Mouse (Mus musculus): ENCODE measurements around the gene Rps10. TPM values are rescaled to one million over a fixed set of nuclear protein-coding genes. Genes with fewer than 3 reads are reported as not detected.

Gene Rps10
- polyA plus RNA-seq, 1 experiment from 2014 or later: 1,510 TPM

GRCm38 (mm10) chr17:27627451-27627850, 9.0 kb downstream of the Rps10 start:
- no peaks in the 10 kb centered on the region for H3K27me3 ChIP-seq
- TF ChIP-seq CTCF (IDR thresholded peaks at IDR 0.05): no peak
- in situ Hi-C loops (cut with MboI; ENCODE audit: low pct_unique_long_range_greater_than_20kb): no loop called here
- ATAC-seq (no peak), DNase-seq (ENCODE audit: low read depth, low spot score) (no peak)
- ChIA-PET CTCF (interaction anchor here (1.6 kb wide), 1 partner anchor 93 kb away, joined by 6 read pairs; no protein-coding TSS in a partner anchor), POLR2A (no interaction called here)

GRCm38 (mm10) chr17:27626681-27627080, 9.8 kb downstream of the Rps10 start:
- no peaks in the 10 kb centered on the region for H3K27me3 ChIP-seq
- no peak for ATAC-seq
- no peak for TF ChIP-seq CTCF (IDR thresholded peaks at IDR 0.05)
- in situ Hi-C loops (cut with MboI; ENCODE audit: low pct_unique_long_range_greater_than_20kb): no loop called here
- ChIA-PET CTCF (interaction anchor here (1.0 kb wide), 1 partner anchor 61 kb away, joined by 3 read pairs; no protein-coding TSS in a partner anchor), POLR2A (interaction anchor here (0.6 to 0.8 kb wide), 3 partner anchors 61 to 1124 kb away, joined by 3 to 6 read pairs (median 3); no protein-coding TSS in a partner anchor)
- no peak for DNase-seq (ENCODE audit: low read depth, low spot score)

GRCm38 (mm10) chr17:27625455-27626251, 10.8 kb downstream of the Rps10 start:
- H3K27me3 ChIP-seq: no peaks in the 10 kb centered on the region
- POLR2A ChIA-PET: interaction anchor here (0.8 kb wide), 1 partner anchor 60 kb away, joined by 3 read pairs; no protein-coding TSS in a partner anchor
- DNase-seq (ENCODE audit: low read depth, low spot score): no peak
- no peak for ATAC-seq
- no peak for TF ChIP-seq CTCF (IDR thresholded peaks at IDR 0.05)
- CTCF ChIA-PET: interaction anchor here (2.1 kb wide), 1 partner anchor 48 kb away, joined by 5 read pairs; no protein-coding TSS in a partner anchor
- in situ Hi-C loops (cut with MboI; ENCODE audit: low pct_unique_long_range_greater_than_20kb): no loop called here

GRCm38 (mm10) chr17:27623360-27624326, 12.8 kb downstream of the Rps10 start, which contains the start of gene Nudt3:
Gene Nudt3, minus strand, starts transcription at chr17:27623495.
- ATAC-seq: peak; percentile 64

GRCm38 (mm10) chr17:27622611-27623359, 13.7 kb downstream of the Rps10 start:
- no peaks in the 10 kb centered on the region for H3K27me3 ChIP-seq
- ChIA-PET POLR2A (interaction anchor here (0.9 to 1.3 kb wide), 5 partner anchors 9 to 61 kb away, joined by 3 to 5 read pairs (median 3); partner anchors contain the start of gene AI413582), CTCF (interaction anchor here (1.8 kb wide), 1 partner anchor 30 kb away, joined by 4 read pairs; no protein-coding TSS in a partner anchor)
- ATAC-seq (peak; percentile 52), DNase-seq (ENCODE audit: low read depth, low spot score) (no peak)
- no peak for TF ChIP-seq CTCF (IDR thresholded peaks at IDR 0.05)
- in situ Hi-C loops (cut with MboI; ENCODE audit: low pct_unique_long_range_greater_than_20kb): no loop called here

More at GRCm38 (mm10) chr17:27623360-27624326, 12.8 kb downstream of the Rps10 start, which contains the start of gene Nudt3:
- no peaks in the 10 kb centered on the region for H3K27me3 ChIP-seq
- in situ Hi-C loops (cut with MboI; ENCODE audit: low pct_unique_long_range_greater_than_20kb): no loop called here
- no peak for TF ChIP-seq CTCF (IDR thresholded peaks at IDR 0.05)
- ChIA-PET CTCF (interaction anchor here (1.8 to 2.0 kb wide), 2 partner anchors 31 to 89 kb away, joined by 4 to 7 read pairs; no protein-coding TSS in a partner anchor), POLR2A (interaction anchor here (0.6 to 1.4 kb wide), 5 partner anchors 11 to 149 kb away, joined by 3 to 5 read pairs (median 3); no protein-coding TSS in a partner anchor)
- DNase-seq (ENCODE audit: low read depth, low spot score): no peak

- ChIA-PET POLR2A (interaction anchor here (0.9 to 1.0 kb wide), 2 partner anchors 10 to 57 kb away, joined by 3 to 5 read pairs; partner anchors contain the start of gene AI413582), CTCF (no interaction called here)
- in situ Hi-C loops (cut with MboI; ENCODE audit: low pct_unique_long_range_greater_than_20kb): no loop called here
- ATAC-seq: no peak
- TF ChIP-seq CTCF (IDR thresholded peaks at IDR 0.05): no peak
- no peak for DNase-seq (ENCODE audit: low read depth, low spot score)
- H3K27me3 ChIP-seq: no peaks in the 10 kb centered on the region
Measured at GRCm38 (mm10) chr17:27621705-27622531, 14.6 kb downstream of the Rps10 start.

- CTCF ChIA-PET: no interaction called here
Measured at GRCm38 (mm10) chr17:27621161-27621560, 15.3 kb downstream of the Rps10 start.

GRCm38 (mm10) chr17:27615388-27615787, 21.1 kb downstream of the Rps10 start:
- in situ Hi-C loops (cut with MboI; ENCODE audit: low pct_unique_long_range_greater_than_20kb): no loop called here
- DNase-seq (ENCODE audit: low read depth, low spot score) (no peak), ATAC-seq (no peak)
- TF ChIP-seq CTCF (IDR thresholded peaks at IDR 0.05): no peak
- POLR2A ChIA-PET: no interaction called here
- no peaks in the 10 kb centered on the region for H3K27me3 ChIP-seq
- CTCF ChIA-PET: no interaction called here

More at GRCm38 (mm10) chr17:27621161-27621560, 15.3 kb downstream of the Rps10 start:
- TF ChIP-seq CTCF (IDR thresholded peaks at IDR 0.05): no peak
- H3K27me3 ChIP-seq: no peaks in the 10 kb centered on the region
- DNase-seq (ENCODE audit: low read depth, low spot score) (no peak), ATAC-seq (no peak)
- POLR2A ChIA-PET: interaction anchor here (1.4 to 2.0 kb wide), 2 partner anchors 11 to 14 kb away, joined by 3 to 7 read pairs; no protein-coding TSS in a partner anchor
- in situ Hi-C loops (cut with MboI; ENCODE audit: low pct_unique_long_range_greater_than_20kb): no loop called here

- no peak for TF ChIP-seq CTCF (IDR thresholded peaks at IDR 0.05)
- in situ Hi-C loops (cut with MboI; ENCODE audit: low pct_unique_long_range_greater_than_20kb): no loop called here
- no peak for ATAC-seq
- CTCF ChIA-PET: no interaction called here
- POLR2A ChIA-PET: no interaction called here
- no peaks in the 10 kb centered on the region for H3K27me3 ChIP-seq
- no peak for DNase-seq (ENCODE audit: low read depth, low spot score)
Measured at GRCm38 (mm10) chr17:27613016-27613415, 23.5 kb downstream of the Rps10 start.

Data from Patski (cell line).